Mouse (Mus musculus) ovary, adult 18-20 months (tissue): ENCODE measurements around the gene Cryl1.

Experiments used
- DNase-seq: peaks from one replicate; pipeline ENCODE4 v3.0.0; 2022; ENCODE audit warnings: low spot score, mixed read lengths

Cryl1 gene

GRCm38 (mm10) chr14:57372348-57373102 is 25.8 kb downstream of the Cryl1 start:
- peak; percentile 10 for DNase-seq

DNA sequence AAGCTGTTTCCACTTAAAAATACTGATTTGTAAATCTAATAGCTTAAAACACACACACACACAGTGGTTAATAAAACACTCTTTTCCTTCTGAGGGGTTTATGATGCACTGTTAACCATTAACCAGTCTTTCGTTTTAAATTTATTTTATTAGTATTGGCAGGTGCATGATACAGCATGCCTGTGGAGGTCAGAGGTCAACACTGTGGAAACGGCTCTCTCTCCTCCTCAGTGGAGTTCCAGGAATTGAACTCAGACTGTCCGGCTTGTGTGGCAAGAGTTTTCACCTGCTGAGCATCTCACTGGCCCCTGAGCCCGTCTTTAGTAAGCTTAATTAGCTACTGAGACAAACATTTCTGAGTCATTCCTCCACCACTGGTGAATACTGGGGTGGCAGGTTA is 31.0 kb downstream of the Cryl1 start:
- DNase-seq = no peak

DNA sequence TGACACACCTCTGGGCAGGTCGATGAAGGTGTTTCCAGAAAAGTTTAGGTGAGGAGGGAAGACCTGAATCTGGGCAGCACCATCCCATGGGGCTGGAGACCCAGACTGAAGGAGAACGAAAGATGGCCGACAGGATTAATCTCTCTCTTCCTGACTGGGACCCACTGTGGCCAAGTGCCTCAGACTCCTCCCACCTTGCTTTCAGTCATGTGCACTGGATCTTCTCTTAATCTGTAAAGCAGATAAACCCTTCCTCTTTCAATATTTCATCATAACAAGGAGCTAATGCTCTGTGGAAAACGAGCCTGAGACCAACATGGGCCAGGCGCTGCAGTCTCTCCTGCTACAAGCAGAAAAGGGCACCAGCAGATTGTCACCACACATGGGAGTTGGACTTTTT is 31.6 kb downstream of the Cryl1 start:
- DNase-seq = no peak

DNA sequence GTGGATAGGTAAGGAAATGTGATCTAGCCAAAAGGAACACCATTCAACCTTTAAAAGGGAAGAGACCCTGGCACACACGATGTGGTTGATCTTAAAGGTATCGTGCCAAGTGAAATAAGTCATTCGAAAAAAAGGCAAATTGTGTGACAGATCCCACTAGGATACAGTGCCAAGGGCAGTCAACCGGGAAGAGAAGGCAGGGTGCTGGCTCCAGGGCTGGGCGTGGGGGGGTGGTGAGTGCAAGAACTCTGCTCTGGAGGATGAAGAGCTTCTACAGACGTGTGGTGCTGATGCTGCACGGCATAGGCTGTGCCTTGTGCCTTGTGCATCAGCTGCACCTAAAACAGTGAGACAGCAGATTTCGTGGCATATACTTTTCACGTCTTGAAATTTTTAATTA is 33.0 kb downstream of the Cryl1 start:
- DNase-seq = no peak

GRCm38 (mm10) chr14:57363833-57364232 is 34.5 kb downstream of the Cryl1 start:
- no peak for DNase-seq

- DNase-seq = peak; percentile 52
These were observed 35.3 kb downstream of the Cryl1 start for GRCm38 (mm10) chr14:57362726-57363660.

DNA sequence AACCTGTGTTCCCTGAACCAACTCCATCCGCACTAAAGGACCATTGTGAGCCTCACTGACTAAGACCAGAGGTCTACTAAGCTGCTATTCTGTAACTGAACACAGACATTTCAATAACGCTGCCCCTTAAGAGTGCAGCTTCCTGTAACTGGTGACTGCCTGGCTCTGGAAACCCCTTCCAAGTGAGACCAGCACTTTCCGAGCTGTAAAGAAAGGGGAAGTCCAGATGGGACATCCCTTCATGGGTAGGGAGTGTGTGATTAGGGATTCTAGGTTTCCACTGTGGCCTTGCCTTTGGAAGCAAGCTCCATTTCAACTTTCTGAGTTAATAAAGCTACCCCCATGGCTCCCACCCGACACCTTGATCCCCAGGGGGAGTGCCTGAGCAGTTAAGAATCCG is 41.3 kb downstream of the Cryl1 start:
- DNase-seq = no peak

- no peak for DNase-seq
These were observed 46.7 kb downstream of the Cryl1 start for GRCm38 (mm10) chr14:57351521-57352235.

DNA sequence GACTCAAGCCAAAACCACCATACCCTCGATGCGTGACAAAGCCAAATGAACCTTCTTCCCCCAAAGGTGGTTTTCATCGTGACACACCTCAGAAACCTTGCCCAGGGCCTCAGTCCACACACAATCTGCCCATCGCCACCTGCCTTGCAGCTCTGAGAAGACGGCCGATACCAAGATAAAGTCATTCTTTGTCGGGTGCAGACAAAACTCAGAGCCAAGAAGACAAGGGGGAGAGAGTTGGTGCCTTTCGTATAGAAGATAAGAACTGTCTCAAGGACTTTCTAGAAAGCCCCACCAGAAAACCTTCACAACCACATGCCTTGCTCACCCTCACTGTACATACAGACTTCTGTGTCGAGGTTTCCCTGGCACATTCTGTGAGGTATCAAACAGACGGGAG is 48.4 kb downstream of the Cryl1 start:
- no peak for DNase-seq

DNA sequence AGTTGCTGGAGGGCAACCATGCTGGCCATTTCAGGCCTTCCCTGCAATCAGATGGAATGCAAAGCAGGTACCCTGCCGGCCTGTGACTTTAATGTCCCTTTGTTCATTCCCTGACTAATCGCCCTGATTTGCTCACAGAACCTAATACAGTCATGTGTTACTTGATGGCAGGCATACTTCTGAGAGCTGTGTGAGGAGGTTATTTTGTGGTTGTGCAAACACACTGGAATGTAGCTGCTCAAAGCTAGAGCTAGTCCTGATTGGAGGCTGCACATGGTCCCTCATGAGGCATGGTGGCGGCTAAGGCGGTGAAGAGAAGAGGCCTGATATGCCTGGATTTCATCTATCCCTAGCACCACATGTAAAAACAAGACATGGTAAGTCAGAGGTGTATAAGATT is 50.2 kb downstream of the Cryl1 start:
- no peak for DNase-seq

DNA sequence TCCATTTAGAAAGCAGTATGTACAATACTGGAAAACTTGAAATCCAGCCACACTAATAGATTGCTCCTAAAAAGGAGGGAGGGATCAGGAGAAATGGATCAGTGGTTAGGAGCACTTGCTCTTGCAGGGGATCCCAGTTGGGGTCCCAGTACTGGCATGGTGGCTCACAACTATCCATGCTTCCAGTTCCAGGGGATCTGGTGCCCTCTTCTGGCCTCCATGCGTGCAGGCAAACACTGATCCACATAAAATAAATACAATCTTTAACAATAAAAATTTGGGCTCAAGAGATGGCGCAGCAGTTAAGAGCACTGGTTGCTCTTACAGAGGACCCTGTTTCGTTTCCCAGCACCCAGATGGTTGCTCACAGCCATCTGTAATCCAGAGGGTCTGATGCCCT is 52.2 kb downstream of the Cryl1 start:
- DNase-seq = no peak

DNA sequence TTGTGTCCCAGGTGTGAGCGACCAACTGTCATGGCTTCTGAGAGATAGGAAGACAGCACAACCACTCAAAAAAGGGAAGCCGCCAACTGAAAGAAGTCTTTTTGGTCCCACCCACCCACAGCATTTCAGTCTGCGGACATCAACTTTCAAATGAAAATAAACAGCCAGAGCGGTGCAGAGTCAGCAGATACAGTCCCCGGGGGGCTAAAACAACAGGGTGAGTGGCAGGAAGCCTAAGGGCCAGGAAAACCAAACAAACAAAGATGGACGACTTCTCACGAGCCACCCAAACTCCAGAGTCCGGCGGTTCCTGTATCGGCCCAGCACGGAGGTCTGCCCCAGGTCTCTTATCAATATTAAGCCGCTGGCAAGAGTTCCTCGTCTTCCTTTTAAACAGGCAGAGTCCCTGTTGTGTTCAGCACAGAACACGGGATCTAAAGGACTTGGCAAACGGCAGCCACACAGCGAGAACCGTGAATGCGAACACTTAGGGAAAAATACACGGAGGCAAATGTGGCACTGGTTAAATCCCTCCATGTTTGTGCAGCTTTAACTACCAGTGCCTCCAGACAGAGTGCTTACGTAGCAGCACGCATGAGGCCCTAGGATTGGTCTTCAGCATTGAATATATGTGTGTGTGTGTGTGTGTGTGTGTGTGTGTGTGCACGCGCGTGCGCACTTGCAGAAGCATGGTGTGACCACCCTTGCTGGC is 53.4 kb downstream of the Cryl1 start:
- DNase-seq = no peak

DNA sequence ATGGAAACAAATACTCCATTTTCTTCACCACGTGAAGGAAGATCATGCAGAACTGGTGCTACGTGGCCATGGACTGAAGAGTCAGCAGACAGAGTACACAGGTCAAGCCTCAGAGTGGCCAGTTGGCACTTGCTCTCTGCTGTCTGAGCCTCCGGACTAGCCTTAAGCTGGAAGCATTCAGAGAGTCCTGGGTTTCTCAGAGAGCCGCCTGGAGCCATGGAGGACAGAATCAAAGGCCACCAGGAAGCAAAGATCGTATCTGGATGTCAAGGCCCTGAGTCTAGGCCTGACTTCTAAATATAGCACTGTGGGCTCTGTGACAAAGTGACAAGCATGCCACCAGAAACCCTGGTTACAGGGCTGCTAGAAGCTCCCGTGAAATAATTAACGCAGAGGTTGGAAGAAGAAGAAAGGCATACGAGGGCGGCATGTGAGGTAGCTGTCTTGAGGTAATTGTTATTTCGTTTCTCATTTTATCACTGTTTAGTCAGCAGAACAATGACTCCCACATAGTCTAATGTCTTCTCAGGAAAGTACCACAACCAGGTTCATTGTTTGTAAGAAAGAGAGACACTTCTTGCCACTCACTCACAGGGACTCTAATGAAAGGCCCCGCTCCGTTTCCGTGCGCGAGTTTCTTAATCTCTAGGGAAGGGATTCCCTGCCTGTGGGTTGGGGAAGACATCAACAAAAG is 55.1 kb downstream of the Cryl1 start:
- no peak for DNase-seq

DNA sequence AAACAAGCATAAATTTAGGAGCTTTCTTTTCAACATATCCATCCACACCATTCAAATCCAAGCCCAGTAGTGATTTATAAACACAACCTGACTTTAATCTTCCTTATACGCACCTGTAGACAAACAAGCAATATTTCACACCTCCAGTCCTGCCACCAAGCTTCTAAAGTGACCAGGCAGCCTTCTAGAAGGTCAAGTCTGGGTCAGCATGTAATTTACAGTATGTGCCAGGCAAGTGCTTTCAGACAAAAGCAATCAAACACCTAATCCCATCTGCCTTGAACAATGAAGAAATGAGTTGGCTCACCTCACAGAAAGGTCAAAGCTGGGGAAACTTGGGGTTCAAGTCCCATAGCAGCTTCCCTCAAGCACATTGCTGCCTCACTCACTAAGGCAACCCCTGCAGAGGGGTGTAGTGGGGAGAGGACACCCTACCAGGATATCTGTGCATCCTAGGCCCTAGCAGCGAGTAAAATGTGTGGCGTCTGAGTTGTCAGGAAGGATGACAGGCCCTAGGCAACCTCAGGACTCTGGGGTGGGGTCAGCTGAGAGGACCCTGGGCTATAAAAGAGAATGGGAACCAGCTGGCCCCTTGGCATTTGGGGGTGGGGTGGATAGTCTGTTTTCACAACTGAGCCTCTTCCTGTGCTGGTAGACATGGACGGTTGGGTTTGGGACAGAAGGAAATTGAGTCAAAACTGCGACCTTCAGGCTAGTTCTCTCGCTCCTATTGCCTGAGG is 55.8 kb downstream of the Cryl1 start:
- DNase-seq = no peak

DNA sequence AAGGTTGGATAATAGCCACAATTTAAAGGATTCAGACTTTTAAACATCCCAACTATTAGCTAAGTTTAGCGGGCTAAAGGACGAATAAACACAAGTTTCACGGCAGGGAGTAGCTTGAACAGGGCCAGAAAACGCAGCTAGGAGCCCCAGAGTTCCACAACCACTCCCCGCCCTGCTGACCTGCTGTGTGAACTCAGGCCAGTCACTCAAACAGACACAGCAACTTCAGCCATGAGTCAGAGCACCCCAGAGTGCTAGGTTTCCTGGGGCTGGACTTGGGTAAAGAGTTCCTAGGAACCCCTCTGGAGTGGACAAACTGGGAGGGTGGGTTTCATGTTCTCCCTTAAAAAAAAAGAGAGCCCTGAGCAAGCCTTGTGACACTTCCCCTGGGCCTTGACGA is 59.7 kb downstream of the Cryl1 start:
- DNase-seq = no peak

GRCm38 (mm10) chr14:57334833-57335232 is 63.5 kb downstream of the Cryl1 start:
- DNase-seq = no peak

- no peak for DNase-seq
These were observed 65.8 kb downstream of the Cryl1 start for GRCm38 (mm10) chr14:57332503-57332902.

DNA sequence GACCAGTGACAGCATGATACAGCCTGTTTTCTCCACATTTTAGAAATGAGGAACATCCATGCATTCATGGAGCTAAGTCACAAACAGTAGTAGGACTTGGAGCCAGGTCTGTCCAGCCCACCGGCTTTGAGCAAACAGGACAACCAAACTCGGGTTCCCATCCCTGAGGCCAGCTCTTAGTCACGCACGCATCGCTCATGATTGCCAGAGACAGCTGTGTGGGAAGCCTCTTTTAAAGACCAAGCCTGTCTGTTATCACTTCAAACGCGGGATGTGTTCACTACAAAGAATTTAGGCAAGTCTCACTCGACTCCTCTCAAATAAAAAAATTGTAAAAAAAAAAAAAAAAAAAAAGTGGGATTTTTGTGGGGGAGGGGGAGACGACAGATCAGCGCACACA is 67.2 kb downstream of the Cryl1 start:
- DNase-seq = no peak

DNA sequence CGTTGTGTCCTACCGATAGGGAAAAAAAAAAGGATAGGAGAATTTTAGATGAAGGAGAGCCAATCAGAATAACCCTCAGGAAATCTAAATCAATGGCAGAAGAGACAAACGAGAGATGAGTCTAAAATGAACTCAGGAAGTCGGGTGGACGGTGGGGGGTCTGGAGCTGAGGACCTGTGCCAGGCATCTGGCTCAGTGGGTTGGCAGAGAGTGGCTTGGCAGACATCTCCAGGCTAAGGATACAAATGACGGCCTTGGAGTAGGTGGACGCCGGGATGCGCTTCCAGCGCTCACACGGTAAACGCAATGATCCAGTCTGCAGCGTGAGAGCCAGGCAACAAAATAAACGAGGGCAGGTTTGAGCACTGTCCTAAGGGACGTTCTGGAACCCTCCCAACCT is 68.7 kb downstream of the Cryl1 start:
- no peak for DNase-seq

DNA sequence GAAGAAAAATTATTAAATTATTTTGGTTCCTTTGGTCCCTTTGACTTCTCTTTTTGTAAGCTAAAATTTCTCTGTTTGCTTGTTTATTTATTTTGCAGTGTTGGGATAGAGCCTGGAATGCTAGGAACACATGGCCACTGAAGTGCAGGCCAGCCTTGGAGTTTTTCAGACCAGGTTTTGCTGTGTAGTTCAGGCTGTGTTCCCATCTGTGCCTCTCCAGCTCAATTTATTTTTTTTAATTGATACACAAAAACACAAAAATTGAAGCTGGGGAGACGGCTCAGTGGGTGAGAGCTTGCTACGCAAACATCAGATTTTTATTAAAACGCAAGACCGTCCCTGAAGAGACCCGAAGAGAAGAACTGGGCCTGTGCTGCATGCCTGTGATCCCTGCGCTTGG is 71.6 kb downstream of the Cryl1 start:
- DNase-seq = no peak

- no peak for DNase-seq
These were observed 79.5 kb downstream of the Cryl1 start for GRCm38 (mm10) chr14:57318812-57319211.
